Mouse (Mus musculus) thymus, adult 2 months (tissue): ENCODE data around the gene Itpkb.

ENCODE experiments used
- CTCF ChIP-seq: fragments of 200-500 bp; IDR thresholded peaks from 2 replicates; pipeline ENCODE4 v1.5.1; 2012; ENCODE audit warnings: mild to moderate bottlenecking, control low read depth, low read length, moderate library complexity, borderline replicate concordance; ENCODE audit not compliant: control insufficient read depth, poor library complexity, insufficient read depth; ENCODE audit errors: extremely low read depth
- POLR2A ChIP-seq: fragments of 200-500 bp; IDR thresholded peaks from 2 replicates; pipeline ENCODE4 v1.6.1; 2012; ENCODE audit warnings: mild to moderate bottlenecking, low read length, control low read depth, moderate library complexity; ENCODE audit not compliant: control insufficient read depth, poor library complexity, insufficient read depth; ENCODE audit errors: extremely low read depth

DNA sequence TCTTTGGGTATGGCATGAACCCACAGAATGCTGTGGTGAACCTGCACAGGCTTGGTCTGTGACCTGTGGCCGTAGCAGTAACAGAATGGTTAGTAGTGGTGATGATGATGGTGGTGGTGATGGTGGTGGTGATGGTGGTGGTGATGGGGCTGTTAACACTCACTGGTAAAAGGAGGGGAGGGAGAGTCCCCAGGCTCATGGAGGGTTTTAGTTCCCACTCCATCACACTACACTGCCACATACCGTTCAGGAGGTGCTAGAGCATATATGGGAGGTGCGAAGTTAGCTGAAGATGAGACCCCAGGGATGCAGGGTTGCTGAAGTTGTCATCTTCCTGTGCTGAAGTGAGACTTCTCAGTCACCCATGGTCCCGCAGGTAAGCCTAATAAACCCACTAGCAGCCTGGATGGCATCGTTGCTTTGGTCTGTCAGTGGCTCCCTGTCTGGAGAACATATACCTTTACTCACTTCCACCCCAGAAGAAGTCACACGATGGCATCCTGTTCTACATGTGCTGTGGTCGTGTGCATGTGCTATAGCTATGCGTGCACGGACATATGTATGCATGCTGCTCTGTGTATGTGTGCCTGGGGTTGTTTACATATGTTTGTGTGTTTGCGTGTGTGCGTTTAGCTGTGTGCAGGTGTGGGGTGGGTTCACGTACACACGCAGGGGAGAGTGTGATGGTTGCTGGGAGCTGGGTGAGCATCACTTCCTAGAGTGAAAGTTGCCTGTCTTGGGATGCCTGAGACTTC is 24.9 kb downstream of the Itpkb start:
- no peak for TF ChIP-seq POLR2A
- no peak for TF ChIP-seq CTCF
